Mouse (Mus musculus) hindbrain, postnatal 0 days (tissue): ENCODE data around the gene Ky. TPM values are rescaled to one million over a fixed set of nuclear protein-coding genes. Genes with fewer than 3 reads are reported as not detected.

ENCODE experiments used
- ATAC-seq: fragments of 200-750 bp; cut with Nextera tagmentation; 2 replicates; pipeline ENCODE4 v1.8.0; 2017; ENCODE audit warnings: mild to moderate bottlenecking, moderate TSS enrichment, moderate library complexity
- DNase-seq: peaks from one replicate; pipeline ENCODE4 v3.0.0-alpha.2; 2015; ENCODE audit warnings: low spot score
- H3K27ac ChIP-seq: fragments of 300-500 bp; sonication (generic); 2 replicates; pipeline ENCODE4 v1.5.1; 2014; ENCODE audit warnings: mild to moderate bottlenecking
- H3K27me3 ChIP-seq: fragments of 300-500 bp; sonication (generic); 2 replicates; pipeline ENCODE4 v1.6.1; 2014; ENCODE audit warnings: low read length, mixed read lengths; ENCODE audit not compliant: insufficient read depth
- H3K36me3 ChIP-seq: fragments of 300-500 bp; sonication (generic); 2 replicates; pipeline ENCODE4 v1.6.1; 2014; ENCODE audit warnings: low read length, mixed read lengths; ENCODE audit not compliant: insufficient read depth
- H3K4me1 ChIP-seq: fragments of 300-500 bp; sonication (generic); 2 replicates; pipeline ENCODE4 v1.6.1; 2014; ENCODE audit warnings: antibody characterized with exemption, low read length, mixed read lengths; ENCODE audit not compliant: insufficient read depth
- H3K4me2 ChIP-seq: fragments of 300-500 bp; sonication (generic); 2 replicates; pipeline ENCODE4 v1.6.1; 2014; ENCODE audit warnings: low read depth, mild to moderate bottlenecking, low read length, moderate library complexity, mixed read lengths
- H3K4me3 ChIP-seq: fragments of 300-500 bp; sonication (generic); 2 replicates; pipeline ENCODE4 v1.5.1; 2014; ENCODE audit warnings: low read length
- H3K9ac ChIP-seq: fragments of 300-500 bp; sonication (generic); replicated peaks from 2 replicates; pipeline ENCODE4 v1.6.1; 2014; ENCODE audit warnings: mild to moderate bottlenecking, low read length, moderate library complexity, mixed read lengths
- H3K9me3 ChIP-seq: fragments of 300-500 bp; sonication (generic); 2 replicates; pipeline ENCODE4 v1.6.1; 2016; ENCODE audit warnings: low read length, mixed read lengths
- CTCF ChIP-seq: IDR thresholded peaks from 2 replicates; pipeline ENCODE4 v1.5.1; 2016; ENCODE audit warnings: antibody characterized with exemption, control low read depth, low read depth
- WGBS: fragments of 180-500 bp; shearing (Covaris S2); extraction: QIAGEN DNeasy Blood & Tissue Kit; methylation state at CpG from one replicate; pipeline ENCODE4 v1.1.7; 2014; 5-methylcytosine and 5-hydroxymethylcytosine counted together
- polyA plus RNA-seq: library from polyadenylated mRNA; unstranded; fragments of >200 nt; fragmentation: Nextera tagmentation; extraction: Ambion mirVana; gene quantifications from 2 replicates; pipeline ENCODE4 v1.2.1, GENCODE M21; 2015
- total RNA-seq: library from RNA; depleted of rRNA; stranded (reverse); fragments of >200 nt; gene quantifications from 2 replicates; pipeline ENCODE4 v1.2.3, GENCODE M21; 2014; rRNA removed

Ky gene
- total and polyA plus RNA-seq, 2 experiments from 2014 or later: 1.1 to 2.3 TPM

DNA sequence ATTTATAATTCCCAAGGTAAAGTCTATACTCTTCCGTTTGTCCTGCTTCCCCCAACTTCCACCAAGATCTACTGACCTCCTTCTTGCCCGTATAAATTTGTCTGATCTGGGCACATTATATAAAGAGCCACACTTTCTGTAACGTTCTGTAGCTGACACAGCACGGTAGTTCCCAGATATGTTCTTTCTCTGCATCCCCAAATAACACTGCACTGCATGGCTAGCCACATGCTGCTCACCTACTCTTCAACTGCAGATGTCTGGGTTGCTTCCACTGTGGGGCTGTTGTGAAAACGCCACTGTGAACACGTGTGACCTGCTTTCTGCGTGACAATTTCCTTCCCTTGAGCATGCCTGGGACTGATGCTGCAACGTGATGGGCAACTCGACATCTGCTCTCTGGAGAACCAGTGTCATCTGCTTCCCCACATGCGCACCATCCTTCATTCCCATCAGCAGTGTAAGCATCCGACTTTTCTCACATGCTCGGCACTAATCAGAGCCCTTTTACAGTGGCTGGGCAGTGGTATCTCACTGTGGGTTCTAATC, 76.4 kb downstream of the Ky start:
- no peaks in the 10 kb centered on the region for H3K9me3 ChIP-seq
- H3K9ac ChIP-seq: no peak overlapping the region
- no peak overlapping the region for H3K27ac ChIP-seq
- no peaks in the 10 kb centered on the region for H3K27me3 ChIP-seq
- no peaks in the 10 kb centered on the region for H3K4me1 ChIP-seq
- DNase-seq (no peak), ATAC-seq (no peak)
- TF ChIP-seq CTCF: no peak
- peaks cover 18% of the 10 kb centered on the region; the same call in 1 of the 2 replicates for H3K36me3 ChIP-seq
- H3K4me3 ChIP-seq: no peak overlapping the region
- 65% methylated on average over 12 of the region's 12 CpGs for WGBS
- H3K4me2 ChIP-seq: no peak overlapping the region

DNA sequence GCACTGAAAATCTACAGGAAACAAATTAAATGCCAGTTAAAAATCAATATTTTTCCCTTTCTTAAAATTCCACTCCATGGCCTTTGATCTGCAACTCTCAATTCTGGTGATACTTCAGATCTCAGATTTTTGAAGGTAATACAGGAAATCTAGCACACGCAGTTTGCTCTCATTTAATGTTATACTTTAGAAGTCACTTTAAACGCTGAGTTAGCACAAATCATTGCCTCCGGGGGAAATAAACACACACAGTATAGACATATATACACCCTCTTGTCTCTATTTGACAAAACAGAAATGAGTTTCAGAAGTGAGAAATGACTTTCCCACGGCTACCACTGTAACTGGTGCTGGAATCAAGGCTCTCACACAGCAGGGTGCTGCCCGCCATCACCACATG, 81.8 kb downstream of the Ky start:
- no peaks in the 10 kb centered on the region for H3K4me1 ChIP-seq
- TF ChIP-seq CTCF: no peak
- H3K27ac ChIP-seq: no peak overlapping the region
- no peaks in the 10 kb centered on the region for H3K9me3 ChIP-seq
- no peak overlapping the region for H3K4me2 ChIP-seq
- H3K4me3 ChIP-seq: no peak overlapping the region
- H3K9ac ChIP-seq: no peak overlapping the region
- peaks cover 21% of the 10 kb centered on the region; the same call in 1 of the 2 replicates for H3K36me3 ChIP-seq
- 50% methylated on average over 5 of the region's 5 CpGs for WGBS
- DNase-seq: no peak
- no peaks in the 10 kb centered on the region for H3K27me3 ChIP-seq
- ATAC-seq: no peak

DNA sequence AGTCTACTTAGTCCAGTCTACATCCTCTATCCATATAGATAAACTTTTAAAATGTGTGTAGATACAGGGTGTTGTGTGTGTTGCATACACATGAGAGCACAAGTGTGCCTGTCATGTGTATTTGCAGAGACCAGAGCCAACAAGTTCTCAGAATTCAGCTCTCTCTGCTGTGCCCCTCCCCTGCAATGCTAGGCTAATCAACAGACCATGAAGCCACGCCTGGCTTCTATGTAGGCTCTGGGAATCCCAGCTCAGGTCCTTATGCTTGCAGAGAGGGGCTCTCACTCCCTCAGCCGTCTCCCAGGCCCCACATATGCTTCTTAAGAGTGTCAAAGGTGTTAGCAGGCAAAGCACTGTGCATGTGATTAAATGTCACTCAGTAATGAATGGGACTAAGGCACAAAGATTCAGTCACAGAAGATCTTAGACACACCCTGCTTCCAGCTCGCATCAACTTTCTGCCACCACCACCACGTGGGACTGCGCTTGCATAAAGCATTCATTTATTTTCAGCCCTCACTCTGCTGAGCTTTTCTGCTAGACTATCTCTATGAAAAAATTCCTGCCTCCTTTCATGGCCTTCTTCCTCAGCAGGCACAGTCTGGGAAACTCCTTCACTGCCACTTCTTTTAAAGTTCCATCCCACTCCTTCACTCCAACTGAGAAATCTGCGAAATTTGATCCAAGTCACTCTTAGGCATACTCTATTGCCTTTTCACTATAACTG, 89.3 kb downstream of the Ky start:
- H3K9ac ChIP-seq: no peak overlapping the region
- DNase-seq: peak; percentile 5
- TF ChIP-seq CTCF: no peak
- H3K27me3 ChIP-seq: no peaks in the 10 kb centered on the region
- 37% methylated on average over 6 of the region's 6 CpGs for WGBS
- no peaks in the 10 kb centered on the region for H3K9me3 ChIP-seq
- no peak overlapping the region for H3K27ac ChIP-seq
- H3K4me3 ChIP-seq: no peak overlapping the region
- ATAC-seq: peak; percentile 62
- peaks cover 10% of the 10 kb centered on the region; the same call in 1 of the 2 replicates for H3K36me3 ChIP-seq
- 0 out of 2 replicates have a peak, but pooled peaks cover 3% of the 10 kb centered on the region for H3K4me1 ChIP-seq
- no peak overlapping the region for H3K4me2 ChIP-seq

Other genes with a start within 250 kb of the Ky start
- 50.3 and 60.1 TPM in 2 replicates for gene Ephb1, start 151.1 kb upstream of the Ky start, total RNA-seq
- 34.7 and 39.6 TPM in 2 replicates for gene Ephb1, start 151.1 kb upstream of the Ky start, polyA plus RNA-seq
- gene Anapc13, start 120.5 kb downstream of the Ky start, total RNA-seq: 14.3 and 22.0 TPM in 2 replicates
- gene Anapc13, start 120.5 kb downstream of the Ky start, polyA plus RNA-seq: 170 and 191 TPM in 2 replicates
- 6.0 and 15.3 TPM in 2 replicates for gene Cep63, start 120.8 kb downstream of the Ky start, total RNA-seq
- gene Cep63, start 120.8 kb downstream of the Ky start, polyA plus RNA-seq: 33.7 and 37.7 TPM in 2 replicates
- gene Amotl2, start 210.9 kb downstream of the Ky start, total RNA-seq: 116 and 162 TPM in 2 replicates
- gene Amotl2, start 210.9 kb downstream of the Ky start, polyA plus RNA-seq: 27.3 and 31.0 TPM in 2 replicates